Mouse (Mus musculus) cerebellum, adult 11-12 months (tissue): ENCODE measurements at regions not wholly inside any gene's neighbourhood (a gene's known extent, or its start where the extent isn't known, plus 50 kb on each side); places are given as distances from the start of the nearest gene placed in this dataset.

Source experiments
- DNase-seq: peaks from one replicate; pipeline ENCODE4 v3.0.0; 2022

DNA sequence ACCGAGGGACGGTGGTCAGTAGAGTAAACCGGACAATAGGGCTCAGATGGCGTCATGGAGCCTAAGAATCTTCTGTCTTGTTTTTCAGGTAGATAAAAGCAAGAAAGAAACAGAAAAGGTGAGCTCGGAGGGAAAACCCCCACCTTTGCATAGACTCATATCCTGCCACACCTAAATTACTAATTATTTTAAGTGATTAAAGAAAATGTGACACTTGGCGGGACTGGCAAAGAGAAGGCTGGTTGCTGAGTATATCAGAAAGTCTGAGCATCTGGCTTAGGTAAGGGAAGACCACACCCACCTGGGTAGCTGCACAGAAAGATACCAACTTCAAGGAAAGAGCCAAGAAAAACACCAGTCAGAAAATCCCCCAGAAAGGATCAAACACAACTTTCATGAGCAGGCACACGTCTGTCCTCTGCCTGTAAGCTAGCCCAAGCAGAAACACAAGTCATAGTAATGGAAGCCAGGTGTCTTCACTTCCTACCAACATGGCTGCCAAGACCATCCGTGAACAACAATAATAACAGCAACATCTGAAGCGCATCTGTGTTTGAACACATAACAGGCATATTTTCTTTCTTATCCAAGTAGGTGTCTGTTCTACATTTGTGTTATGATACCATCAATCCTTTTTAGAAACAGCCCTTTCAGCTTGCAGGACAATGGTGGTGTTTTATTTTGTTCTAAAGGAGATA, 198.3 kb upstream of the Jarid2 start:
- DNase-seq = no peak

- DNase-seq = no peak
Measured at GRCm38 (mm10) chr13:44532631-44533180, 196.6 kb upstream of the Jarid2 start.

DNA sequence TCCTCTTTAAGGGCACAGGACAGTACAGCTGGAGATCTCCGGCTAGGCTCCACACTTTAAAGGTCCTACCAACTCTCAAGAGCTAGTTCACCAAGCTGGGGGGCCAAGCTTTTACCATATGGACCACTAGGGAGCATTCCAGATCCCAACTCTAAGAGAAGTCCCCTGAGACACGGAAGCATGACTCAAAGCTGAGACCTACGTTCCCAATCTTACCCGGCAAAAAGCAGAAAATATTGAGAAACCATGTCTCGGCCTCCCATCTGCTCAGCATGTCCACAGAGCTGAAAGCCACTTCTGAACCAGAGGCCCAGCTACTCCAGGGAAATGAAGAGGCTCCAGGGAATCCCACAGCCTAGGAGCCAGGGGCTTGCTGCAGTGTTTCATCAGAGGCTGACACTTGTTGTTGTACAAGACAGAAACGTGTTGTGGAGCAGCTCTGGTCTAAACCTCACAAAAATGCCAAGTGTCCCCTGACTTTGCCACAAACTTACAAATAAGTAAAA, 194.6 kb upstream of the Jarid2 start:
- no peak for DNase-seq

DNA sequence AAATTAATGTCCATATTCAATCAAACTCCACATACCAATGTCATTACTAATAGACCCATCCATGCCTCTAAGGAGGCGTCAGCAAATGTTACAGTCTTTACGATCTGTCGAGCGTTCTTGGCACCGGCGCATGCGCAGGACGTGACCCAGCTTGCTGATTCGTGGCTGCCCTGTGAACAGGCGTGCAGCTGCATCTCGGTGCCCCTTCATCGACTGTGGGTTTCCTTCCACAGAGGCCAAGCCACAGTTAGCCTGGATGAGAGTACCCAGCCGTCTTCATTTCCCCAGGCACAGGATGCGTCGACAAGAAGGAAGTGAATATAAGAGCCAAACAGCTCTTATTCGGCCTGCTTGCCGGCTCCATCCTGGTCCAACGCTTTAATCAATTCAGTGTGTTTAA, 193.8 kb upstream of the Jarid2 start:
- no peak for DNase-seq

DNA sequence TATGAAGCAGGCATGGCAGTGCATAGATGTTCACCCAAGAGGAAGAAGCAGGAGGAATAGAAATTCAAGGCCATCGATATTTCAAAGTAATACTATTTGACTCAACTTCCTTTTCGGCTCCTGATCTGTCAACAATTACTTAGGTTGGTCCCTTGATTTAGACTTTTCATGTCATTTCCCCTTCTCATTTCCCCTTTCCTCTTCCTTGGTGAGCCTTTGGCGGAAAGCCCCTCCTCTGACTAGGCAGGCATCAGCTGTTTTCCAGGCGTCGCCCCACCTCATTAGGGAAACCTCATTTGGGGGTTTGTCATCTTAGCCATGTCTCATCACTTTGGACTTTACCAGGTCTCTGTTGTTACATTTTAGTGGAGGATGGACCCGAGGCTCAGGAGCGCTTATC, 191.0 kb upstream of the Jarid2 start:
- DNase-seq = no peak

DNA sequence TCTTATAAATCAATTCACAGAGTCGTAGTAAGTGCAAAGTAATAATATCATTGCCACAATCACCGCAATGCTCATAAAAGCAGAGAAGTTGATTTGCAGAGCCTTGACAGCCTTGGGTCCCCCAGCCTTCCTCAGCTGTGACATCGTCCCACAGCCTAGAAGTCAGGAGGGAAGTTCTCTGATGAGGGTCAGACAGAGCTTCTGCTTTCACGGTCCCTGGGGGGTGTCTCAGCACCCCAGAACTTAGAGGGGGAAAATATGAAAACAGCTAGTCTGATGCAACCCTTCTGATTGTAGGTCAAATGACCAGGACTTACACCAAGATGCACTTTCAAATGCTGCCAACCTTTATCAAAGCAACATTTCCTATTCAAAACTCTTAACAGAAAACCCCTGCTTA, 188.9 kb upstream of the Jarid2 start:
- no peak for DNase-seq

GRCm38 (mm10) chr13:44541243-44541653, 188.0 kb upstream of the Jarid2 start:
- peak; percentile 86 for DNase-seq

GRCm38 (mm10) chr13:44544786-44545185, 184.5 kb upstream of the Jarid2 start:
- DNase-seq = peak; percentile 21

DNA sequence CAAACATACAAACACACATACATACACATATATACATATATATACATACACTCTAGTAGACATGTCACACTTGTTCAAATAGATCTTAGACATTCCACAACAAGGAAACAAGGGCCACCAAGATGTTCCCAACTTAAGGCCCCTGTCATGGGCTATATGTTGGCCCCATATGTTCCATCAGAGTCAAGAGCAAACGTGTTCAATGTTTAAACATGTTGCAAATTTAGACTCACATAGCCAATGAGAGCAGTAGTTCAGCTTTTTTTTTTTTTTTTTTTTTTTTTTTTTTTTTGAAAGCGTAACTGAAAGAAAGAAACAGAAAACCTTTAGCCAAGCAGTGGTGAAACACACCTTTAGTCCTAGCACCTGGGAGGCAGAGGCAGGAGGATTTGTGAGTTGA, 183.0 kb upstream of the Jarid2 start:
- DNase-seq = no peak

DNA sequence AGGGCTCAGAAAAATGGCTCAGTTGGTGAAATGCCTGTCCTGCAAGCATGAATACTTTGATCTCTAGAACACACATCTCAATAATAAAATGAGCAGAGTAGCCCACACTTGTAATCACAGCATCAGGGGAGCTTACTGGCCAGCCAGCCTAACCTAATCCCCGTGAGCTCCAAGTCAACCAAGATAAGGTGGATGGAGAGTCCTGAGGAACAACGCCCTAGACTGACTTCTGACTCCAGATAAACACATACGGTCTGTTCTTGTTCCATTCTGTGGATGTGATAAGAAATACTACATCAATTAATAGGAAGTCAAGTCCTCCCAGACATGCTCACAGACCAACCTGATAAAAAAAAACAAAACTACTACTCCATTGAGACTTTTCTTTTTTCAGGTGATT, 180.4 kb upstream of the Jarid2 start:
- no peak for DNase-seq

DNA sequence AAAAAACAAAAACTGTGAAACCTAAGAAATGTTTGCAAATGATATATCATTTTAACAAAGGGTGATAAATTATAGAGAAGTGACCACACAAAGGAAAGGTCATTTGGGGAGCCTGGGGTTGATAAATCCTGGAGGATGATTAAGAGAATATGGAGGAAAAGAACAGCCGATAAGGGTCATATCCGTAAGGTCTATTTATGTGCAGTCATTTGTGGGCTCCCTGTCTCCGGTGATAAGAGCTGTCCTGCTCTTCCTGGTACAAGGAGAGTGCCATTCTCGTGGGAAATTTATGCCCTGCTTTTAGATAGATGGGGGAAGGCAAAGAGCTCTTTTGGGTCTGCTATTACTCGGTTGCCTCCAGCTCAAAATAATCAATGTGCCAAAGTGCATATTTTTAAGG, 175.9 kb upstream of the Jarid2 start:
- no peak for DNase-seq

- no peak for DNase-seq
Measured at GRCm38 (mm10) chr13:44554686-44555463, 174.4 kb upstream of the Jarid2 start.

DNA sequence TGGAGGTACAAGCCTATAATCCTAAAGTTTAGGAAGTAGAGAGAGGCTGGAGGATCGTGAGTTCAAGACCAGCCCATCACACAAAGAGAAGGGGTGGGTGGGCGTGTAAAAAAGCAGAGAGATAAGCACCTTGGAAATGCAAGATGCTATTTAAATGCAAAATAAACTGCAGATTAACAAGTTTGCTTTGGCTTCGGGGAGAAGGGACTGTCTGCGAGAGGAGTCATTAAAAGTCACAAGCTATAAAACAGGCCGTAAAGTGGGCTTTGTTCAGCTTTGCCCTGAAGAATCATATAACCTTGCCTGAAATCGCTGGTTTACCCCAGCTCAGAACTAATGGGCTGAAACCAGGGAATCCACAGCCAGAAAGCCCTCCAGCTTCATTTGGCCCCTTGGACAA, 173.3 kb upstream of the Jarid2 start:
- DNase-seq = no peak

- no peak for DNase-seq
Measured at GRCm38 (mm10) chr13:44558051-44558450, 171.2 kb upstream of the Jarid2 start.

- DNase-seq = peak; percentile 45
Measured at GRCm38 (mm10) chr13:44558491-44559177, 170.6 kb upstream of the Jarid2 start.

- no peak for DNase-seq
Measured at GRCm38 (mm10) chr13:44559178-44559565, 170.1 kb upstream of the Jarid2 start.

DNA sequence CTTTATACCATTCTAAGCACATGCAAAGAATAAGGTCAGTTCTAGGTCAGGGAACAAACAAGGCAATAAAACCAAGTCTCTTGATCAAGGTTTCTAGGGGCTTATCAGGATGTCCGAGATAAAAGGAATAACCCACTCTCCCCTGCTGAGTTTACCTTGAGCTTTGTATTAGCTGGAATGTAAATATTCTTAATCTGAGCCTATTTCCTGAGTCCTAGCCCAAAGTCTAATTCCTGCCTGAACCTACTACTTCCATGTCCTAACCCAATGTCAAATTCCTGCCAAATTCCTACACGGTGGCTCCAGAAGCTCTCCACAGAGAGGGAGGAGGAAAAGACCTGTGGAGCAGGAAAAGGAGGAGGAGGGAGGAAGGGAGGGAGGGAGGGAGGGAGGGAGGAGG, 169.6 kb upstream of the Jarid2 start:
- no peak for DNase-seq

GRCm38 (mm10) chr13:44564705-44565104, 164.6 kb upstream of the Jarid2 start:
- DNase-seq = no peak

GRCm38 (mm10) chr13:44567696-44568095, 161.6 kb upstream of the Jarid2 start:
- peak; percentile 47 for DNase-seq

DNA sequence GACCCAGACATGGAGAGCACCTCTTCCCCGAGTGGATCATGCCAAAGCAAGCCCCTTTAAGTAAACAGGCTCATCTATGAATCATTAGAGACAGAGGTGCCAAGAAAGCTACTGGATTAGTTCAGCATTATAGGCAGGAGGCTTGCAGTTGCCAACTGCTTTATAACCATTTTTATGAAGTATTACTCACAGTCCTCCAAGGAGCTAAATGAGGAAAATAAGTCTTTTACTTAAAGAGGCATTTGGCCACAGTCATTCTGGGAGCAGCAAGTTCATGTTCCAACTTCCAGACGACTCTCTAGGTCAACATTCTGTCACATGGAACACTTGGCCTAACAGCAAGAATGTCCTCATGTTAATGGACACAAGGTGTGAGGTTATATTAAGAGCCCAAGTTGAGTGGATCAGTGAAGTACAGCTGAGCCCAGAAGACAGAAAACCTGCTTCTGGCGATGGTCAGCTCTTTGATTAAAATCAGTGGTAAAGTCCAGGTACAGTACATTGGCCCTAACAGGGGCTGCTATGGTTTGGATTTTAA, 160.0 kb upstream of the Jarid2 start:
- no peak for DNase-seq

DNA sequence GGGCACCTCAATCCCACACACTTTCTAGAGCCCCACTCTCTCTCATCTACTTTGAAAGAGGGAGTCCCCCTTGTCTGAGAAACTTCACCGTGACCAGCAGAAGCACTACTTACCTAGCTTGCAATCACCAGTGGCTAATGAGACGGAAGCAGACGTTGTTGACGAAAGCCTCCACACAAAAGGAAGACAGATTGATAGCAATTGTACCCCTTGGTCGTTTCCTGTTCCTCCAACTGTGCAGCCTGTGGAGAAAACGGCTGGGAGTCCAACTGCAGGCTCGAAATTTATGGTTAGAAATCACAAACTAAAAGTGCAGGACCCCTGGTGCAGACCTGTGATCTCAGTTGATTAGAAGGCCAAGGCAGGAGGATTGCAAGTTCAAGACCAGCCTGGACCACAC, 155.8 kb upstream of the Jarid2 start:
- no peak for DNase-seq

GRCm38 (mm10) chr13:44579215-44579614, 150.1 kb upstream of the Jarid2 start:
- DNase-seq = no peak

- DNase-seq = no peak
Measured at GRCm38 (mm10) chr13:44580156-44580736, 149.0 kb upstream of the Jarid2 start.
